Mouse (Mus musculus) heart, postnatal 36 days (tissue): ENCODE measurements around the gene E2f8. TPM values are rescaled to one million over a fixed set of nuclear protein-coding genes. Genes with fewer than 3 reads are reported as not detected.

Experiments used
- DNase-seq, 2 experiments: peaks; one replicate each; pipeline ENCODE4 v3.0.0; 2021 to 2022
- intact Hi-C: fragments of 180-260 bp; cut with DNase I; formaldehyde crosslinking; loops from one replicate; pipeline ENCODE4 v1.15.1; 2025
- total RNA-seq, 2 experiments: library from RNA; stranded (reverse); gene quantifications; 2 replicates each; pipeline ENCODE4 v1.2.3; 2021

The E2f8 gene
- total RNA-seq, 2 experiments from 2014 or later = 0.68 to 0.92 TPM

- intact Hi-C loops = no loop called here
- DNase-seq = no peak
Measured at GRCm38 (mm10) chr7:48861796-48862195, 19.6 kb downstream of the E2f8 start.

- intact Hi-C loops = no loop called here
- no peak for DNase-seq
Measured at GRCm38 (mm10) chr7:48860948-48861347, 20.4 kb downstream of the E2f8 start.

GRCm38 (mm10) chr7:48859362-48859761, 22.0 kb downstream of the E2f8 start:
- intact Hi-C loops = no loop called here

GRCm38 (mm10) chr7:48858257-48858656, 23.1 kb downstream of the E2f8 start:
- intact Hi-C loops = no loop called here
- no peak for DNase-seq

More at GRCm38 (mm10) chr7:48859362-48859761, 22.0 kb downstream of the E2f8 start:
- no peak for DNase-seq

GRCm38 (mm10) chr7:48855461-48855860, 25.9 kb downstream of the E2f8 start:
- intact Hi-C loops = no loop called here
- no peak for DNase-seq

GRCm38 (mm10) chr7:48853496-48853895, 27.9 kb downstream of the E2f8 start:
- intact Hi-C loops = no loop called here
- DNase-seq = no peak

- no peak for DNase-seq
- intact Hi-C loops = loop anchor here (2.0 kb wide), 1 partner anchor 19 kb away; no protein-coding TSS in a partner anchor
Measured at GRCm38 (mm10) chr7:48851529-48852104, 29.8 kb downstream of the E2f8 start.

- DNase-seq = peak; percentile 37 to 56
- intact Hi-C loops = no loop called here
Measured at GRCm38 (mm10) chr7:48847820-48848650, 33.4 kb downstream of the E2f8 start, which contains the start of gene Csrp3. Csrp3 (minus strand) TSS chr7:48848033.

- DNase-seq = peak; percentile 42 to 50
- intact Hi-C loops = no loop called here
Measured at GRCm38 (mm10) chr7:48846755-48847154, 34.6 kb downstream of the E2f8 start.

- no peak for DNase-seq
- intact Hi-C loops = no loop called here
Measured at GRCm38 (mm10) chr7:48845213-48845973, 36.0 kb downstream of the E2f8 start.

GRCm38 (mm10) chr7:48843541-48843940, 37.9 kb downstream of the E2f8 start:
- DNase-seq = no peak
- intact Hi-C loops = no loop called here

- DNase-seq = peak in 1 of 2 experiments; percentile 48
- intact Hi-C loops = no loop called here
Measured at GRCm38 (mm10) chr7:48842353-48842752, 39.0 kb downstream of the E2f8 start.

GRCm38 (mm10) chr7:48841538-48841937, 39.9 kb downstream of the E2f8 start:
- intact Hi-C loops = no loop called here
- no peak for DNase-seq

GRCm38 (mm10) chr7:48840545-48840944, 40.9 kb downstream of the E2f8 start:
- no peak for DNase-seq
- intact Hi-C loops = no loop called here

- no peak for DNase-seq
- intact Hi-C loops = no loop called here
Measured at GRCm38 (mm10) chr7:48838434-48838833, 43.0 kb downstream of the E2f8 start.

- DNase-seq = no peak
- intact Hi-C loops = no loop called here
Measured at GRCm38 (mm10) chr7:48836949-48837348, 44.4 kb downstream of the E2f8 start.

- DNase-seq = no peak
- intact Hi-C loops = no loop called here
Measured at GRCm38 (mm10) chr7:48834989-48835626, 46.3 kb downstream of the E2f8 start.

- no peak for DNase-seq
- intact Hi-C loops = no loop called here
Measured at GRCm38 (mm10) chr7:48834371-48834970, 46.9 kb downstream of the E2f8 start.

GRCm38 (mm10) chr7:48832735-48833134, 48.7 kb downstream of the E2f8 start:
- DNase-seq = no peak
- intact Hi-C loops = no loop called here

GRCm38 (mm10) chr7:48830395-48830794, 51.0 kb downstream of the E2f8 start:
- no peak for DNase-seq
- intact Hi-C loops = no loop called here
